Mouse (Mus musculus): Measurements from ENCODE around the gene Hadhb. TPM values are rescaled to one million over a fixed set of nuclear protein-coding genes. Genes with fewer than 3 reads are reported as not detected.

The Hadhb gene
- polyA plus RNA-seq, 1 experiment from 2014 or later, result 139 TPM

DNA sequence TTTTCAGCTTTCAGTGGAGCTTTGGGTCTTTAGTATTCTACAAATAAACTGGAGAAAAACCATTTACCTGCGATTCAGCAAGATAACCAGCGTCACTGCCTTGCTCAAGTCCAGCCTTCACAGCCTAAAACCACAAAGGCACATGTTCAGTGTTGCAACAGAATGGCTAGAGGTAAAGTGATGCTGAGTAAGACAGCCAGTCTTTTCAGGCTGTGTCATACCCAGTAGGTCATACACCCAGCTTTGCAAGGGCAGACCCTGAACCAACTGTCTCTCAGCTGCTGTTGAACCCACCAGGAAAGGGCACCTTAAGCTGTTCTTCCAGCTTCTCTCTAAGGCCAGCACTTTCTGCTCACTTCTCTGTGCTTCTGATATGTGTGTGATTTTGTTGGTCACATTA, 22.9 kb upstream of the Hadhb start:
- peaks cover 78% of the 10 kb centered on the region for H3K36me3 ChIP-seq
- H3K9me3 ChIP-seq, result no peaks in the 10 kb centered on the region
- no peak for ATAC-seq (ENCODE audit: insufficient number of reproducible peaks, low FRiP score, low TSS enrichment, low read depth)
- no peak overlapping the region for H3K4me3 ChIP-seq
- H3K4me2 ChIP-seq, result no peak overlapping the region
- H3K27ac ChIP-seq, result no peak overlapping the region
- no peaks in the 10 kb centered on the region for H3K27me3 ChIP-seq
- H3K4me1 ChIP-seq, result no peaks in the 10 kb centered on the region
- H3K9ac ChIP-seq, result no peak overlapping the region
- WGBS, result 91% methylated on average over 2 of the region's 2 CpGs

DNA sequence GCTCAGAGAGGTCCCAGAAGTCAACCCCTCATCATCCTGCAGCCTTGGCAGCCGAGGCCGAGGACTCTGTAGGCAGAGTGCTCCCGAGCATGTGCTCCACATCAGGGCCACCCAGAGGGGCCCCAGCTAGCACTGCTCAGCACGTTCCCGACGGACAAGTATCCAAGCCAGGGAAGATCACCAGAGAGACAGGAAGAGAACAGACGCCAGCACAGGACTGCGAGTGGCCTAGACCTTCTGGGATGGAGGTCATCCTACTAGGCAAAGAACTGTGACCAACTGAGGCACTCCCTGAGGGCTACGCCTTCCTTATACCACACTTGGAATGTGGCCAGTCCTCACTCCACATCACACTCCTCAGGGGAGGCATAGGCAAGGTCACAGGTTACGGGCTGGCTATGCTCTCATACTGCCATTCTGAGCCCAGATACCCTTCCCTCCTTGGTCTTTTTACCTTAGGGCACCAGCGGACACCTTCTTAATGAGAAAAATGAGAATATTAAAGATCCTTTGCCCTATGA, 19.3 kb upstream of the Hadhb start:
- Histone ChIP-seq H3K9ac (no peak overlapping the region), H3K27me3 (no peaks in the 10 kb centered on the region), H3K4me1 (no peaks in the 10 kb centered on the region), H3K4me2 (no peak overlapping the region), H3K4me3 (no peak overlapping the region), H3K9me3 (no peaks in the 10 kb centered on the region), H3K36me3 (peaks cover 74% of the 10 kb centered on the region), H3K27ac (no peak overlapping the region)
- WGBS, result 91% methylated on average over 11 of the region's 11 CpGs
- no peak; the same call in 1 of the 2 replicates for ATAC-seq (ENCODE audit: insufficient number of reproducible peaks, low FRiP score, low TSS enrichment, low read depth)

DNA sequence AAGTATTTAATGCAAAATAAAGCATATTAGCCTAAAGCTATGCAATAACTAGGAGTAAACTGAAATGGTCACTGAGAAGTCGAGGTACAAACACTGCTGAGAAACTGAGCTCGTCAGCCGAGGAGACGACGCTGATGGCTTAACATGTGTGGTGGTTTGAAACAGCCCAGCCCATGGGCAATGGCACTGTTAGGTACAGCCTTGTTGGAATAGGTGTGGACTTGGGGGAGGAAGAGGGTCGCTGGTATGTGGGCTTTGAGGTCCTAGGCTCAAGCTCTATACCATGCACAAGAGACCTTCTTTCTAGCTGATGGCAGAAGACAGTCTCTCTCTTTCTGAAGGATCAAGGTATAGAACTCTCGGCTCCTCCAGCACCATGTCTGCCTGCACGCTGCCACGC, 17.8 kb upstream of the Hadhb start:
- H3K4me3 ChIP-seq, result no peak overlapping the region
- peaks cover 75% of the 10 kb centered on the region for H3K36me3 ChIP-seq
- WGBS, result 90% methylated on average over 9 of the region's 9 CpGs
- H3K9ac ChIP-seq, result no peak overlapping the region
- H3K4me2 ChIP-seq, result no peak overlapping the region
- ATAC-seq (ENCODE audit: insufficient number of reproducible peaks, low FRiP score, low TSS enrichment, low read depth), result no peak
- no peaks in the 10 kb centered on the region for H3K4me1 ChIP-seq
- H3K9me3 ChIP-seq, result no peaks in the 10 kb centered on the region
- H3K27ac ChIP-seq, result no peak overlapping the region
- no peaks in the 10 kb centered on the region for H3K27me3 ChIP-seq

DNA sequence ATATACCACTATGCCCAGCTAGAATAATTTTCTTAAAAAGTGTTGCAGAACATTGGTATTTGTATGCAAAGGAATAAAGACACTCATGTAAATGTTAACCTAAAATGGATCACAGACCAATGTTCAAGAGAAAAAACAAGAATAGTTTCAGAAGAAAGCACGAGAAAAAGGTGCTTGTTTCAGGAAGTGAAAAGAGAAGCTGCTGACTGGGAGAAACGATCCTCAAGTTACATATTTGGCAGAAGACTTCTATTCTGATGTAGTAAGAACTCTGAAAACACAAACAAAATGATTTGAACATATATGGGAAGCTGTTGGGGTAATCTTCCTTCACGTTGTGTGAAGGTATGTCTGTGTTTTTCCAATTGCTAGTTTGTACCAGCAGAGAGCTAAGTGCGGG, 16.9 kb upstream of the Hadhb start:
- peaks cover 78% of the 10 kb centered on the region for H3K36me3 ChIP-seq
- no peak for ATAC-seq (ENCODE audit: insufficient number of reproducible peaks, low FRiP score, low TSS enrichment, low read depth)

DNA sequence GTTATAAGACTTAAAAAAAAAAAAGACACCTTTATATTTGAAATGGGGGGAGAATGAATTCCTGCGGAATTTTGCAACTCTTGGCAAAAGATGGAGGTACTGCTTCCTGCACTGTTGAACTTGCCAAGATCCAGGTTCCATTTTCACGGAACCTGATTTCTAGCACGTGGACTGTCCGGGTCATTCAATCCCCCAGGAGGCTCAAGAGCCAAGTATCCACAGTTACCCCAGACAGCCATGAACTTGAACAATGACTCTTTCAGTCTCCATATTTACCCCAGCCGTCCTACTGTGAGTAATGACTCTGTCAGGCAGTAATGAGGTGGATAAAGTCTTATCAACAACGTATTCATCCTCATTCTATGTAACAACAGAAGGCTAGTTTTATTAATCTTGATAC, 8.5 kb upstream of the Hadhb start:
- whole genome bisulfite sequencing, result 88% methylated on average over 6 of the region's 6 CpGs
- Histone ChIP-seq H3K27ac (no peak overlapping the region), H3K9me3 (no peaks in the 10 kb centered on the region), H3K9ac (no peak overlapping the region), H3K36me3 (peaks cover 52% of the 10 kb centered on the region), H3K4me1 (no peaks in the 10 kb centered on the region), H3K4me2 (no peak overlapping the region), H3K27me3 (no peaks in the 10 kb centered on the region), H3K4me3 (no peak overlapping the region)
- no peak for ATAC-seq (ENCODE audit: insufficient number of reproducible peaks, low FRiP score, low TSS enrichment, low read depth)

More for the DNA sequence above, 16.9 kb upstream of the Hadhb start:
- no peak overlapping the region for H3K27ac ChIP-seq
- no peaks in the 10 kb centered on the region for H3K27me3 ChIP-seq
- H3K9ac ChIP-seq, result no peak overlapping the region
- H3K4me1 ChIP-seq, result no peaks in the 10 kb centered on the region
- 89% methylated on average over 4 of the region's 4 CpGs for WGBS
- no peak overlapping the region for H3K4me3 ChIP-seq
- H3K9me3 ChIP-seq, result no peaks in the 10 kb centered on the region
- no peak overlapping the region for H3K4me2 ChIP-seq

DNA sequence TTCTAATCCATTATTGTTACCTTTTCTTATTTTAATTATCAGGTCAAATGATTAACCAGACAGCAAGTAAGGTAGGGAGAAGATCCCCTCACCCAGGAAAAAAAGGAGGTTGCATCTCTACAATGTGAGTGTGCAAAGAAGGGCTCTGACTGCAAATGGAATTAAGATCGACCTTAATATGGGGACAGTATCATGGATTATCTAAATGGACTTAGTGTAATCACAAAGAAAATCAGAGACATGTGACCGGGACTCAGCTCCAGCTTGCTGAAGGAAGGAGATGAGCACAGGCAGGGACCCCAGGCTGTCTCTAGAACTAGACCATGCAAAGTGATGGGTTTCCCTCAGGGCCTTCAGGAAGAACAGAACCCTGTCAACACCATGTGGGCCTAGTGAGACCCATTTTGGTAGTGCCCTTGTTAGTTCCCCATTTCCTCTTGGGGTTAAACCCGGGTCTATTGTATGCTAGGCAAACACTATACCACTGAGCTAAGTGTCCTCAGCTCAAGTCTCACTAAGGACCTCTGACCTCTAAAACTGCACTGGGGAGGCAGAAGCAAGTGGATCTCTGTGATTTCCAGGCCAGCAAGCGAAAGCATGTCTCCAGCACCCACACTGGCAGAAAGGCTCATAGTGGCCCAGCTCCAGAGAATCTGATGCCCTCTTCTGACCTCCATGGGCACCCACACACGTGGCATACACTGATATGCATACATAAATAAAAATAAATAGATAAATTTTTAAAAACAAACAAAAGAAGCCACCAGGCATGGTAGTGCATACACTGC, 6.7 kb upstream of the Hadhb start:
- 89% methylated on average over 5 of the region's 5 CpGs for WGBS

DNA sequence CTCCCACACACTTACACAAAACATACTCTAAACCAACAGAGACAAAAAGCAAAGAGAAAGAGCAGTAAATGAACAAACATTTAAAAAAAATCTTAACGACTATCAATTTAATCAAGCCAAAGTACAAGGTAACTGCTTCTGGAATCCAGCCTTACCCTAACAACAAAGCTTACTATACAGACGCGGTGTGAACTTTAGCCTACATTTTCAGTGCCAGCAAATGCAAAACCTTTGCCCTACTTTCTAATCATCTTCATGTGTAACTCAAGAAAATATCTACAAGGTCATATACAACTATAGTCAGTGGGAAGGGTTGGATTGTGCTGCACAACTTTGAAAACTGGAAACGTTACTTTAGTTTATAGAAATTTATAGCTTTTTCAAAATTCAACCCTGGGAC, 3.0 kb upstream of the Hadhb start:
- Histone ChIP-seq H3K9ac (no peak overlapping the region), H3K27ac (no peak overlapping the region), H3K4me1 (peaks cover 11% of the 10 kb centered on the region), H3K36me3 (peaks cover 5% of the 10 kb centered on the region), H3K4me3 (no peak overlapping the region), H3K27me3 (no peaks in the 10 kb centered on the region), H3K4me2 (no peak overlapping the region), H3K9me3 (no peaks in the 10 kb centered on the region)
- no peak for ATAC-seq (ENCODE audit: insufficient number of reproducible peaks, low FRiP score, low TSS enrichment, low read depth)
- WGBS, result 62% methylated on average over 4 of the region's 4 CpGs

More for the DNA sequence above, 6.7 kb upstream of the Hadhb start:
- ATAC-seq (ENCODE audit: insufficient number of reproducible peaks, low FRiP score, low TSS enrichment, low read depth), result no peak
- Histone ChIP-seq H3K27me3 (no peaks in the 10 kb centered on the region), H3K4me2 (no peak overlapping the region), H3K27ac (no peak overlapping the region), H3K36me3 (peaks cover 36% of the 10 kb centered on the region), H3K4me1 (peaks cover 1% of the 10 kb centered on the region; the same call in 1 of the 2 replicates), H3K4me3 (no peak overlapping the region), H3K9ac (no peak overlapping the region), H3K9me3 (no peaks in the 10 kb centered on the region)

DNA sequence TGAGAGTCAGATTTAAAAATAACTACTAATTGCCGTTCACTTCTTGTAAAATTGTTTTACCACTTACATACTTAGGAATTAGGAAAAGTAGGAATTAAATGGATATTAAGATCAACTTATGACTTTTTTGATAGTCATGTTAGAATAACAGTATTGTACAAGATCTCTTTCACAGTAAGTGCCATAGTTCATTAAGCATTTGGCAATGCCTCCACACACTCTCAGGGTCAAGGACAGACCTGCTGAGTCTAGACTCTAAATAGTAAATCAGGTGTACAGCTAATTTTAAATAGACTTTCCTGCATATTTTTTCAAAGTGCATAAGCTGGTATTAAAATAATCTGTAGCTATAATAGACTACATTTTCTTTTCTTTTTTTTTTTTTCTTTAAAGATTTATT, 2.6 kb upstream of the Hadhb start:
- 55% methylated on average over 1 of the region's 1 CpGs for WGBS
- H3K9me3 ChIP-seq, result no peaks in the 10 kb centered on the region
- no peak overlapping the region for H3K9ac ChIP-seq

DNA sequence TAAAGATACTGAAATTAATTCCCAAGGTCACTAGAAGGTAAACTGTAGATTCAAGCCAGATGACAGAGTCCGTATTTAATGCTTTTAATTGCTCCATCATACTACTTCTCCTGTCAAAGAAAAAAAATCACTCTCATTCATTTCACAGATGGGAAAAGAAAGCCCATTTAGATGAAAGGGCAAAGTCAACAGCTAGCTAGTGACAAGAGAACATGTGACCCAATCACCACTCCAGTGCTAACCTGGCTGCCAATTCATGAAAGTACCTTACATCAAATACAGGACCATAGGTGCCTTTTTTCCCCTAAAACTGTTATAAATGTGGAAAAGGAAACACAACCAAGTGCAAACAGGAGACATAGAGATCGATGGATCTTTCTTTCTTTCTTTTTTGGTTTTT, 1.8 kb upstream of the Hadhb start:
- H3K4me1 ChIP-seq, result peaks cover 11% of the 10 kb centered on the region
- no peak overlapping the region for H3K4me2 ChIP-seq

More for the DNA sequence above, 2.6 kb upstream of the Hadhb start:
- H3K27me3 ChIP-seq, result no peaks in the 10 kb centered on the region
- H3K4me2 ChIP-seq, result no peak overlapping the region
- peaks cover 11% of the 10 kb centered on the region for H3K4me1 ChIP-seq
- no peak for ATAC-seq (ENCODE audit: insufficient number of reproducible peaks, low FRiP score, low TSS enrichment, low read depth)
- peaks cover 4% of the 10 kb centered on the region for H3K36me3 ChIP-seq
- H3K4me3 ChIP-seq, result no peak overlapping the region
- no peak overlapping the region for H3K27ac ChIP-seq

DNA sequence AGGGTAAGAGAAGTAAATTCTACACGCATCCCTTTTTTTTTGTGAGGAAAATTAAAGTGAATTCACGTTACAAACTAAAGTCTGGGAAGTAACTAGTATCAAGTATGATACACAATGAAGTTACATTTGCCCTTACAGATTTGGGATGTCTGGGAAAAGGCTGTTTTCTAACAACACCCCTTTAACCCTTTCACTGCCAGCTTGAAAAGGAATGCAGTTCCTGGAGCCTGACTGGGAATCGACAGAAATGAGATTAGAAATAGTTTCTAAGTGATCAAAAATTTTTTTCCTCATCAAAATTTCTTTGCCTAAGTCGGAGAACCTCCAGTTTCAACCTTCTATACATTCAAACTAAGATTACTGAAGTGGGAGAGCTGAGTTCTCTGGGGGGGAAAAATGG, 1.0 kb upstream of the Hadhb start:
- H3K9ac ChIP-seq, result peak overlapping the region; percentile 79
- H3K4me2 ChIP-seq, result peak overlapping the region; percentile 55
- H3K9me3 ChIP-seq, result no peaks in the 10 kb centered on the region
- H3K27me3 ChIP-seq, result no peaks in the 10 kb centered on the region
- WGBS, result 16% methylated on average over 4 of the region's 4 CpGs
- peak overlapping the region; percentile 96 for H3K4me3 ChIP-seq
- H3K36me3 ChIP-seq, result no peaks in the 10 kb centered on the region; the same call in 1 of the 2 replicates
- H3K4me1 ChIP-seq, result peaks cover 11% of the 10 kb centered on the region
- peak overlapping the region; percentile 93; the same call in 1 of the 2 replicates for H3K27ac ChIP-seq
- no peak for ATAC-seq (ENCODE audit: insufficient number of reproducible peaks, low FRiP score, low TSS enrichment, low read depth)

More for the DNA sequence above, 1.8 kb upstream of the Hadhb start:
- peaks cover 3% of the 10 kb centered on the region for H3K36me3 ChIP-seq
- WGBS, result 80% methylated on average over 2 of the region's 2 CpGs
- no peak overlapping the region for H3K9ac ChIP-seq
- ATAC-seq (ENCODE audit: insufficient number of reproducible peaks, low FRiP score, low TSS enrichment, low read depth), result no peak
- H3K27ac ChIP-seq, result no peak overlapping the region
- H3K27me3 ChIP-seq, result no peaks in the 10 kb centered on the region
- H3K9me3 ChIP-seq, result no peaks in the 10 kb centered on the region
- no peak overlapping the region for H3K4me3 ChIP-seq

DNA sequence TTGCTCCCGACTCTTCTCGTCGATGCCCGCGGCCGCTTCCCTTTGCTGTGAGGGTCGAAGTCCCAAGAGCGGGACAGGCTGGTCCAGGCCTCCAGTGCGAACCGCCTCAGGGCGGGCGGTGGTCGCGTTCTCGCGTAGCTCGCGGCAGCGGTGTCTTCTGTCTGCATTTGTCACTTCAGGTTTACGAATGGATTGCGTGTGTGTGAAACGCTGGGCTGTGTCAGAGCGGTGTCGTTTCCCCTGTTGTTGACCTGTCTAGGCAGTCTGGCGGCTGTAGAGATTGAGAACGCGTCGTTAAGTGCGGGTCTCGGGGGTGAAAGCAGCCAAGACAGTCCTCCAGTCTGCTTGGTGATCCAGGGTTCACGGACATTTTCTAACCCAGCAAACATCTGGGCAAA, 346 bp downstream of the Hadhb start:
- peak; percentile 36; the same call in 1 of the 2 replicates for ATAC-seq (ENCODE audit: insufficient number of reproducible peaks, low FRiP score, low TSS enrichment, low read depth)
- peaks cover 11% of the 10 kb centered on the region for H3K4me1 ChIP-seq
- H3K27me3 ChIP-seq, result no peaks in the 10 kb centered on the region
- peak overlapping the region; percentile 96 for H3K4me3 ChIP-seq
- no peaks in the 10 kb centered on the region for H3K9me3 ChIP-seq
- peaks cover under 1% of the 10 kb centered on the region; the same call in 1 of the 2 replicates for H3K36me3 ChIP-seq
- peak overlapping the region; percentile 93 for H3K27ac ChIP-seq
- peak overlapping the region; percentile 79 for H3K9ac ChIP-seq
- WGBS, result 0% methylated on average over 31 of the region's 31 CpGs
- H3K4me2 ChIP-seq, result peak overlapping the region; percentile 55

DNA sequence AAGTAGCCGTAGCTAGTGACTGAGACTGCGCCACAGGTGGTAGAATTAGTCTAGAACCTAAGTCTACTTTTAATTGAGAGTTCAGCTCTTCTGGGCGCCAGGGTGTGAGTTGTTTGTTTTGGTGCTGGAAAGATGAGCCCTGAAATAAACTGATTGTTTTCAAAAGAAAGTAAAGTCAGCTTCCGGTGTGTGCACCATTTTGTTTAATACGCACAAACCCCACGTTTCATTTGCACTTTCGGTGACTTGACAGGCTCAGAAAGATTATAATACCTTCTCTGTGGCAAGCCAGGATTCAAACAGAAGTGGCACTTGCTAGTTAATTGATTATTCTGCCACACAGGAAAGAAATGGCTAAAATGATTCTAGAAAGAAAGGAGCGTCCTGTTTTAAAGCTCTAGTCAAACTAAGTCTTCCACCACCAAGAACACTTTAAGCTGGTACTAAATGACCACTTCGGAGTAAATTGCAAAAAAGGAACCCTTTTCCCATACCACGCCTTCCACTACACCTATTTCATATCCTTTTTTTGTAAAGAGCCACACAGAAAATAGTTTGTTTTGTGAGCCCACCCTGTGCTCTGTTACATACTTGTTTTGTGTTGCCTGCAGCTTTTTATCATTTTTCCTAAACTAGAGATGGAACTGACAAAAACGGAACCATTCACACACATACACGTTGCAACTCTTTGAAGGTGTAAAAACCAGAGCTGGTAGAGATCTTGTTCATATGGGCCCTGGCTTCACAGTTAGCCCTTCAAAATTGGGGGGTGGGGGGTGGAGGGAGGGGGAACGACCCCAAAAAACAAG, 977 bp downstream of the Hadhb start:
- ATAC-seq (ENCODE audit: insufficient number of reproducible peaks, low FRiP score, low TSS enrichment, low read depth), result no peak
- Histone ChIP-seq H3K27ac (peak overlapping the region; percentile 93), H3K4me2 (peak overlapping the region; percentile 55), H3K9ac (peak overlapping the region; percentile 79), H3K36me3 (peaks cover 5% of the 10 kb centered on the region; the same call in 1 of the 2 replicates), H3K4me1 (peaks cover 11% of the 10 kb centered on the region), H3K4me3 (peak overlapping the region; percentile 96), H3K9me3 (no peaks in the 10 kb centered on the region), H3K27me3 (no peaks in the 10 kb centered on the region)
- 30% methylated on average over 13 of the region's 13 CpGs for WGBS

Data from limb, embryonic 15.5 days (tissue).